Mouse (Mus musculus) MEL (cell line): ENCODE results near the gene Cd274. TPM values are rescaled to one million over a fixed set of nuclear protein-coding genes. Genes with fewer than 3 reads are reported as not detected.

Source experiments
- DNase-seq: peaks from one replicate; pipeline ENCODE4 v3.0.0; 2011; ENCODE audit warnings: low read depth, low spot score
- H3K27ac ChIP-seq: 2 replicates; pipeline ENCODE4 v1.5.1; 2012; ENCODE audit warnings: low read depth, mild to moderate bottlenecking, control low read depth, low read length, moderate library complexity; ENCODE audit not compliant: control insufficient read depth
- H3K27me3 ChIP-seq, 2 experiments: fragments of 150-350 bp in 1 of 2; sonication (generic) in 1 of 2; 2 replicates each; pipeline ENCODE4 v1.6.1; 2012; ENCODE audit warnings: low read length in 2 of 2, mild to moderate bottlenecking in 2 of 2, improper control_type of control experiment in 1 of 2, moderate library complexity in 1 of 2; ENCODE audit not compliant: insufficient read depth in 2 of 2, control insufficient read depth in 1 of 2
- H3K36me3 ChIP-seq, 2 experiments: 2 replicates each; pipeline ENCODE4 v1.6.1; 2012 to 2014; ENCODE audit warnings: low read length in 2 of 2, improper control_type of control experiment in 1 of 2, inconsistent platforms in 1 of 2, mild to moderate bottlenecking in 1 of 2; ENCODE audit not compliant: insufficient read depth in 2 of 2, control insufficient read depth in 1 of 2
- H3K4me1 ChIP-seq, 2 experiments: fragments of 150-350 bp in 1 of 2; sonication (generic) in 1 of 2; 2 replicates each; pipeline ENCODE4 v1.6.1; 2012; ENCODE audit warnings: low read length in 2 of 2, improper control_type of control experiment in 1 of 2, mild to moderate bottlenecking in 1 of 2; ENCODE audit not compliant: insufficient read depth in 2 of 2, control insufficient read depth in 1 of 2
- H3K4me3 ChIP-seq, 2 experiments: fragments of 150-350 bp in 1 of 2; sonication (generic) in 1 of 2; 2 replicates each; pipeline ENCODE4 v1.5.1; 2012; ENCODE audit warnings: low read depth in 2 of 2, low read length in 2 of 2, mild to moderate bottlenecking in 2 of 2, moderate library complexity in 2 of 2, control low read depth in 1 of 2, improper control_type of control experiment in 1 of 2; ENCODE audit not compliant: control insufficient read depth in 1 of 2, insufficient read depth in 1 of 2
- H3K79me2 ChIP-seq: 2 replicates; pipeline ENCODE4 v1.6.1; 2012; ENCODE audit warnings: mild to moderate bottlenecking, low read length, moderate library complexity; ENCODE audit not compliant: control insufficient read depth, poor library complexity, insufficient read depth
- H3K9ac ChIP-seq: 2 replicates; pipeline ENCODE4 v1.6.1; 2012; ENCODE audit warnings: low read depth, mild to moderate bottlenecking, control low read depth, low read length, moderate library complexity; ENCODE audit not compliant: control insufficient read depth, poor library complexity, severe bottlenecking
- H3K9me3 ChIP-seq: fragments of 150-350 bp; sonication (generic); replicated peaks from 2 replicates; pipeline ENCODE4 v1.6.1; 2012; ENCODE audit warnings: mild to moderate bottlenecking, low read length, improper control_type of control experiment, moderate library complexity; ENCODE audit not compliant: insufficient read depth
- CHD1 ChIP-seq: IDR thresholded peaks from 2 replicates; pipeline ENCODE4 v1.6.1; 2012; ENCODE audit warnings: low read depth, mild to moderate bottlenecking, inconsistent platforms, low read length, improper control_type of control experiment
- CHD2 ChIP-seq: IDR thresholded peaks from 2 replicates; pipeline ENCODE4 v1.6.1; 2011; ENCODE audit warnings: low read length, improper control_type of control experiment
- GABPA ChIP-seq: IDR thresholded peaks from 2 replicates; pipeline ENCODE4 v1.6.1; 2012; ENCODE audit warnings: low read depth, mild to moderate bottlenecking, inconsistent platforms, low read length, improper control_type of control experiment, moderate library complexity
- GATA1 ChIP-seq: IDR thresholded peaks from 2 replicates; pipeline ENCODE4 v1.6.1; 2011; ENCODE audit warnings: low read depth, low read length, improper control_type of control experiment
- HCFC1 ChIP-seq: IDR thresholded peaks from 2 replicates; pipeline ENCODE4 v1.6.1; 2012; ENCODE audit warnings: low read depth, mild to moderate bottlenecking, inconsistent platforms, low read length, improper control_type of control experiment, moderate library complexity
- JUND ChIP-seq: IDR thresholded peaks from 2 replicates; pipeline ENCODE4 v1.6.1; 2011; ENCODE audit warnings: low read depth, mild to moderate bottlenecking, improper control_type of control experiment, low read length
- MAFK ChIP-seq: IDR thresholded peaks from 2 replicates; pipeline ENCODE4 v1.6.1; 2011; ENCODE audit warnings: low read depth, mild to moderate bottlenecking, low read length, improper control_type of control experiment, borderline replicate concordance
- MAX ChIP-seq: IDR thresholded peaks from 2 replicates; pipeline ENCODE4 v1.6.1; 2011; ENCODE audit warnings: low read length, improper control_type of control experiment
- MAZ ChIP-seq: IDR thresholded peaks from 2 replicates; pipeline ENCODE4 v1.6.1; 2012; ENCODE audit warnings: low read depth, mild to moderate bottlenecking, inconsistent platforms, low read length, improper control_type of control experiment
- MYC ChIP-seq: IDR thresholded peaks from 2 replicates; pipeline ENCODE4 v1.6.1; 2011; ENCODE audit warnings: low read depth, mild to moderate bottlenecking, low read length, improper control_type of control experiment, moderate library complexity
- NELFE ChIP-seq: IDR thresholded peaks from 2 replicates; pipeline ENCODE4 v1.6.1; 2011; ENCODE audit warnings: low read depth, low read length, improper control_type of control experiment
- POLR2AphosphoS2 ChIP-seq: IDR thresholded peaks from 2 replicates; pipeline ENCODE4 v1.6.1; 2011; ENCODE audit warnings: low read length, improper control_type of control experiment
- RCOR1 ChIP-seq: IDR thresholded peaks from 2 replicates; pipeline ENCODE4 v1.6.1; 2012; ENCODE audit warnings: low read depth, mild to moderate bottlenecking, inconsistent platforms, low read length, improper control_type of control experiment
- SMC3 ChIP-seq: IDR thresholded peaks from 2 replicates; pipeline ENCODE4 v1.6.1; 2011; ENCODE audit warnings: low read depth, low read length, improper control_type of control experiment
- TBP ChIP-seq: IDR thresholded peaks from 2 replicates; pipeline ENCODE4 v1.8.0; 2011; ENCODE audit warnings: low read depth, low read length, improper control_type of control experiment
- UBTF ChIP-seq: IDR thresholded peaks from 2 replicates; pipeline ENCODE4 v1.6.1; 2012; ENCODE audit warnings: low read depth, mild to moderate bottlenecking, inconsistent platforms, low read length, improper control_type of control experiment, moderate library complexity, borderline replicate concordance; ENCODE audit not compliant: insufficient read depth
- USF1 ChIP-seq: IDR thresholded peaks from 2 replicates; pipeline ENCODE4 v1.6.1; 2014; ENCODE audit warnings: low read depth, mild to moderate bottlenecking, inconsistent platforms, low read length, improper control_type of control experiment, moderate library complexity
- USF2 ChIP-seq, 2 experiments: IDR thresholded peaks; 2 replicates each; pipeline ENCODE4 v1.6.1; 2011 to 2012; ENCODE audit warnings: improper control_type of control experiment in 2 of 2, low read length in 2 of 2, borderline replicate concordance in 1 of 2, inconsistent platforms in 1 of 2, low read depth in 1 of 2, mild to moderate bottlenecking in 1 of 2; ENCODE audit not compliant: insufficient read depth in 1 of 2
- ZC3H11A ChIP-seq: IDR thresholded peaks from 2 replicates; pipeline ENCODE4 v1.6.1; 2012; ENCODE audit warnings: low read depth, mild to moderate bottlenecking, inconsistent platforms, low read length, improper control_type of control experiment
- ZNF384 ChIP-seq: IDR thresholded peaks from 2 replicates; pipeline ENCODE4 v1.6.1; 2012; ENCODE audit warnings: low read depth, mild to moderate bottlenecking, inconsistent platforms, low read length, improper control_type of control experiment
- polyA plus RNA-seq, 2 experiments: library from polyadenylated mRNA; stranded (reverse) in 1 of 2; unstranded in 1 of 2; fragments of >175 nt in 1 of 2; fragments of >200 nt in 1 of 2; gene quantifications; 2 replicates each; pipeline versions ENCODE4 v1.2.1 to v1.2.4; 2012; ENCODE audit warnings: low replicate concordance in 2 of 2, low read depth in 1 of 2; ENCODE audit not compliant: insufficient read length in 2 of 2, insufficient read depth in 1 of 2, missing spikeins in 1 of 2
- total RNA-seq: library from RNA; depleted of rRNA; stranded (reverse); fragments of 300-350 nt; gene quantifications from 2 replicates; pipeline ENCODE4 v1.2.3, GENCODE M21; 2012

Gene Cd274
- total and polyA plus RNA-seq, 3 experiments = 3.1 to 5.0 TPM; not detected in 1

DNA sequence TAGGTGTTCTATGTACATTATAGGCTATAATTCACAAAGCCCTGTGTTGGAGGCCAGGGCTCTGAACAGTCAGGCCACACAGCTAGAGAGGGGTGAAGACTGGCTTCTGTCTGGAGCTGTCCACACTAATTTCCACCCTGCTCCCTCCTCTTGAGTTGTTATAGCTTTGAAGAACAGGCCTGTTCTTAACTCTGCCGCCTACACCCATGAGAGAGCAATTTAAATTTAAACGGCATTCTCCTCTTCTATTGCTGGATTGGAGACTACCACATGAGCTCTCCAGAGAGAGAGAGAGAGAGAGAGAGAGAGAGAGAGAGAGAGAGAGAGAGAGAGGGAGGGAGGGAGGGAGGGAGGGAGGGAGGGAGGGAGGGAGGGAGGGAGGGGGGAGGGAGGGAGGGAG lies 38.1 kb downstream of the Cd274 start:
- H3K4me1 ChIP-seq = peaks cover 3 to 19% of the 10 kb centered on the region in 2 experiments
- DNase-seq = no peak
- H3K27me3 ChIP-seq = no peaks in the 10 kb centered on the region
- peaks cover 0 to 14% of the 10 kb centered on the region in 2 experiments; a peak in 2 of 4 replicates for H3K36me3 ChIP-seq
- no peak overlapping the region for H3K4me3 ChIP-seq
- H3K9me3 ChIP-seq = no peaks in the 10 kb centered on the region
- H3K9ac ChIP-seq = no peak overlapping the region
- H3K79me2 ChIP-seq = no peaks in the 10 kb centered on the region
- TF ChIP-seq CHD2 (no peak), UBTF (no peak), NELFE (no peak), RCOR1 (no peak), GABPA (no peak), USF1 (no peak), MAX (no peak), HCFC1 (no peak), CHD1 (no peak), MAZ (no peak), SMC3 (no peak), JUND (no peak)
- H3K27ac ChIP-seq = no peak overlapping the region

GRCm38 (mm10) chr19:29406042-29407017 lies 39.1 kb downstream of the Cd274 start:
- Histone ChIP-seq H3K4me1 (peaks cover 0 to 13% of the 10 kb centered on the region in 2 experiments; a peak in 2 of 4 replicates), H3K9ac (no peak overlapping the region), H3K27ac (no peak overlapping the region), H3K36me3 (peaks cover 0 to 7% of the 10 kb centered on the region in 2 experiments; a peak in 2 of 4 replicates), H3K27me3 (no peaks in the 10 kb centered on the region), H3K79me2 (no peaks in the 10 kb centered on the region), H3K4me3 (no peak overlapping the region), H3K9me3 (no peaks in the 10 kb centered on the region)
- DNase-seq = no peak
- TF ChIP-seq JUND = no peak
- TF ChIP-seq USF2 (IDR thresholded peaks at IDR 0.05; ENCODE audit: borderline replicate concordance in 1 of 2, insufficient read depth in 1 of 2, low read depth in 1 of 2, low read length in 2 of 2) = no peak
- TF ChIP-seq TBP = no peak
- no peak for TF ChIP-seq POLR2AphosphoS2
- TF ChIP-seq MAFK = no peak
- TF ChIP-seq RCOR1 = no peak
- TF ChIP-seq GATA1 = no peak
- no peak for TF ChIP-seq UBTF
- no peak for TF ChIP-seq CHD2
- TF ChIP-seq ZC3H11A = no peak
- TF ChIP-seq MYC = no peak
- no peak for TF ChIP-seq ZNF384
